Mouse (Mus musculus): ENCODE data around the gene Abi3bp. TPM values are rescaled to one million over a fixed set of nuclear protein-coding genes. Genes with fewer than 3 reads are reported as not detected.
A peak's percentile ranks its signal among the peaks of the same experiment; 100 is the strongest.

The Abi3bp gene
- polyA plus RNA-seq, 2 experiments: 0.10 to 0.15 TPM

DNA sequence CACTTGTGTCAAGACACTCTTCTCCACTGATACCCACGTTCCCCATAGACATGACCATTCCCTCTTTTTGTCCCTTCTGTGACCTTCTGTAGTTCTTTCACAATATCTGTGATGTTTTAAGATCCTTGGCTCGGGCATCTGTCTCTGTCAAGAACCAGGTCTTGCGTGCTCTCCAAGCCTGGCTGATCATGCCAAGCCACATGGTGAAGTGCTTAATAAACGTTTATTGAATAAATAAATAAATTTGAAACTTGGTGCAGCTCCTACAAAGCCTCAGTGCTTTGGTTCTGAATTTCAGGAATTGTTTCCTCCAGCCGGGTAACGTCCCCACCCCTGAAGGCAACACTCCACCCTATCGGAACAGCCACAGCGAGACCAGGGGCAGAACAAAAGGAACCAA lies 193.3 kb downstream of the Abi3bp start:
- WGBS (ENCODE audit: insufficient replicate concordance): 65% methylated on average over 8 of the region's 8 CpGs

DNA sequence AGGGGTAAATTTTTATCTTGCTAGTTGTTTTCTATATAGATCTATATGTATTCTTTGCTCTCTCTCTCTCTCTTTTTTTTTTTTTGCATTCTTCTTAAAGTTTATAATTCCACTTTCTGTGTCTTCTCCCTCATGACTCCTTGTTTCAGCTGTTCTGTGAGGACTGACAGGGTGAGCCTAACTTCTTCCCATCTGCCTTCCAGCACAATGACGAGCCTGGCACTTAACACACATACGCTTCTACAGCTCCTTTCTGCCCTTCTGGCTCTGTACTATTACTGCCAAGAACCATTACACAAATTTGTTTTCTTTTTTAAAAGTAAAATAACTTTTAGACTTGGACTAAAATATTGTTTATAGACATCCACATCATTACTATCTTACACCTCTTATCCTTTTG lies 195.7 kb downstream of the Abi3bp start:
- no peak for TF ChIP-seq CTCF (IDR thresholded peaks at IDR 0.05; ENCODE audit: low read depth)
- no peak for TF ChIP-seq EP300 (IDR thresholded peaks at IDR 0.05; ENCODE audit: low read depth)
- ATAC-seq (ENCODE audit: insufficient read depth) (no peak), DNase-seq (ENCODE audit: low read depth in 3 of 3, low spot score in 3 of 3) (no peak)
- Histone ChIP-seq H3K27me3 (ENCODE audit: control insufficient read depth, insufficient read depth, low read length) (no peaks in the 10 kb centered on the region), H3K4me2 (ENCODE audit: low read depth) (no peak overlapping the region), H3K27ac (no peak overlapping the region), H3K36me3 (replicated peaks; ENCODE audit: control insufficient read depth, insufficient read depth, low read depth) (no peaks in the 10 kb centered on the region), H3K4me3 (ENCODE audit: insufficient read depth in 1 of 2, low read depth in 2 of 2, low read length in 2 of 2) (no peak overlapping the region), H3K9ac (replicated peaks) (no peak overlapping the region), H3K9me3 (ENCODE audit: control insufficient read depth, low read length) (no peaks in the 10 kb centered on the region), H3K4me1 (replicated peaks; ENCODE audit: control insufficient read depth in 2 of 2, insufficient read depth in 2 of 2, low read length in 1 of 2) (no peaks in the 10 kb centered on the region)
- WGBS (ENCODE audit: insufficient replicate concordance): 79% methylated on average over 2 of the region's 2 CpGs

More for the DNA sequence above, 193.3 kb downstream of the Abi3bp start:
- TF ChIP-seq CTCF (IDR thresholded peaks at IDR 0.05; ENCODE audit: low read depth) (no peak), EP300 (IDR thresholded peaks at IDR 0.05; ENCODE audit: low read depth) (no peak)
- ATAC-seq (ENCODE audit: insufficient read depth) (no peak), DNase-seq (ENCODE audit: low read depth in 3 of 3, low spot score in 3 of 3) (no peak)
- no peaks in the 10 kb centered on the region for H3K36me3 ChIP-seq (replicated peaks; ENCODE audit: control insufficient read depth, insufficient read depth, low read depth)
- H3K4me1 ChIP-seq (replicated peaks; ENCODE audit: control insufficient read depth in 2 of 2, insufficient read depth in 2 of 2, low read length in 1 of 2): no peaks in the 10 kb centered on the region
- H3K27ac ChIP-seq: no peak overlapping the region
- no peak overlapping the region for H3K9ac ChIP-seq (replicated peaks)
- H3K4me3 ChIP-seq (ENCODE audit: insufficient read depth in 1 of 2, low read depth in 2 of 2, low read length in 2 of 2): no peak overlapping the region
- H3K27me3 ChIP-seq (ENCODE audit: control insufficient read depth, insufficient read depth, low read length): no peaks in the 10 kb centered on the region
- H3K9me3 ChIP-seq (ENCODE audit: control insufficient read depth, low read length): no peaks in the 10 kb centered on the region
- H3K4me2 ChIP-seq (ENCODE audit: low read depth): no peak overlapping the region

DNA sequence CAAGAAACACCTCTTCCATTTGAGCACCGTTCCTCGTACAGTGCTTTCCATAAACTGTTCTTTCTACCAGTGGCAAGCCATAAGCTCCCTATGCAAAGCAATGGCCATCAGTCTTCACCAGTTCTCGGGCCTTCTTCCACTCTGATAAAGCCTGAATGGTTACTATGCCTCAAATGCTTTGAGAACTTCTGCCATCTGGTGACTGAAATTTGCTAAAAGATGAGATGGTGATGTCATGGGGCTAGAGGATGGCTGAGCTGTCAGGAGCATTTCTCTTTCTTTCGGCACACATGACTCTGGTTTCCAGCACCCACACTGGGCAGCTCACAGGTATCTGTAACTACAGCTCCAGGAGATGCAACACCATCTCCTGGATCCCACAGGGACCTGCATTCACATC lies 199.5 kb downstream of the Abi3bp start:
- 59% methylated on average over 4 of the region's 4 CpGs for WGBS (ENCODE audit: insufficient replicate concordance)
- ATAC-seq (ENCODE audit: insufficient read depth): no peak
- DNase-seq (ENCODE audit: low read depth in 3 of 3, low spot score in 3 of 3): no peak

DNA sequence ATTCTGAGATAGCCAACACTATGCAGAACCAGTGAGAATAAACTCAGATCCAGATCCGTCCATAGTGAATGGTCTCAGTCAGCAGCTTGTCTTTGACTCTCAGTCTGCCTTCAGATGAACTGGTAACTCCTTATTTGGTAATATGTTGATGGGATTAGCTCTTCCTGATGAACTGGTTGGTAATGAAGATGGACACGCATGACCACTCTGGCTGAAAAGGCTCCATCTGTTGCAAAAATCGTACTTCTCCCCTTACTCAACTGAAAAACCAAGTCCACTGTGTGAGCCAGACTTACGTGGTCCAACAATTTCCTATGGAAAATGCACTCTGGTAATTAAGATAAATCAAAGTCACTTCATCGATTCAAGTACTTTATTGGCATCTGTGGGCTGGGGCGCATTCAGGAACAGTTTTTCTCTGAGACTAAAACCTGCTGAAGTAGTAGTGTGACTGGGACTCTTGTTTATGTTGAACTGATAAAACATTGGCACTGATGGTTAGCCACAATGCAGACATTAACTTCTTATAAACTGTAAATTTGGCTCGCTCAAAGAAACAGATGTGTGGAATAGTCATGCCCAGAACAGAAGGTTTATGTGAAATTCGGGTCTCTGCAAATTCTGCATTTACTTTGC lies 203.4 kb downstream of the Abi3bp start:
- Histone ChIP-seq H3K9ac (replicated peaks) (no peak overlapping the region), H3K9me3 (ENCODE audit: control insufficient read depth, low read length) (no peaks in the 10 kb centered on the region), H3K27me3 (ENCODE audit: control insufficient read depth, insufficient read depth, low read length) (no peaks in the 10 kb centered on the region), H3K4me1 (replicated peaks; ENCODE audit: control insufficient read depth in 2 of 2, insufficient read depth in 2 of 2, low read length in 1 of 2) (no peaks in the 10 kb centered on the region), H3K27ac (no peak overlapping the region), H3K36me3 (replicated peaks; ENCODE audit: control insufficient read depth, insufficient read depth, low read depth) (peaks cover 6% of the 10 kb centered on the region; the same call in 1 of the 2 replicates), H3K4me2 (ENCODE audit: low read depth) (no peak overlapping the region), H3K4me3 (ENCODE audit: insufficient read depth in 1 of 2, low read depth in 2 of 2, low read length in 2 of 2) (no peak overlapping the region)
- WGBS (ENCODE audit: insufficient replicate concordance): 67% methylated on average over 8 of the region's 8 CpGs
- DNase-seq (ENCODE audit: low read depth in 3 of 3, low spot score in 3 of 3) (no peak), ATAC-seq (ENCODE audit: insufficient read depth) (no peak)
- TF ChIP-seq EP300 (IDR thresholded peaks at IDR 0.05; ENCODE audit: low read depth) (no peak), CTCF (IDR thresholded peaks at IDR 0.05; ENCODE audit: low read depth) (no peak)

More for the DNA sequence above, 199.5 kb downstream of the Abi3bp start:
- Histone ChIP-seq H3K4me1 (replicated peaks; ENCODE audit: control insufficient read depth in 2 of 2, insufficient read depth in 2 of 2, low read length in 1 of 2) (no peaks in the 10 kb centered on the region), H3K27me3 (ENCODE audit: control insufficient read depth, insufficient read depth, low read length) (no peaks in the 10 kb centered on the region), H3K4me3 (ENCODE audit: insufficient read depth in 1 of 2, low read depth in 2 of 2, low read length in 2 of 2) (no peak overlapping the region), H3K9ac (replicated peaks) (no peak overlapping the region), H3K9me3 (ENCODE audit: control insufficient read depth, low read length) (no peaks in the 10 kb centered on the region), H3K4me2 (ENCODE audit: low read depth) (no peak overlapping the region), H3K27ac (no peak overlapping the region), H3K36me3 (replicated peaks; ENCODE audit: control insufficient read depth, insufficient read depth, low read depth) (no peaks in the 10 kb centered on the region)
- TF ChIP-seq EP300 (IDR thresholded peaks at IDR 0.05; ENCODE audit: low read depth): no peak
- peak; percentile 21; the same call in 1 of the 2 replicates for TF ChIP-seq CTCF (IDR thresholded peaks at IDR 0.05; ENCODE audit: low read depth)

DNA sequence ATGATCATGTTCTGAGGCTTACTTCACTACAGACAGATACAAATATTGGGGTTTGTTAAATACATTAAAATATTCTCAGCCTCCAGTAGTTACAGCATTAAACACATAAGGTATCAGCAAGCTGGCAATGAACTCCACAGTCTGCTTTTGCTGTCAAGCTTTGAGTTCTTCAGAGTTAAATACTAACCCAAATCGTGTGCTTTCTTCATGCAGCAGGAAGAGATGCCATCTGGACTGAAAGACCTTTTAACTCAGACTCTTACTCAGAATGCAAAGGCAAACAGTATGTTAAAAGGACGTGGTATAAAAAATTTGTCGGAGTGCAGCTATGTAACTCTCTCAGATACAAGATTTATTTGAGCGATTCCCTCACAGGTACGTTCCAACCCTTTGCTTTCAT lies 209.1 kb downstream of the Abi3bp start:
- Histone ChIP-seq H3K27me3 (ENCODE audit: control insufficient read depth, insufficient read depth, low read length) (no peaks in the 10 kb centered on the region), H3K4me3 (ENCODE audit: insufficient read depth in 1 of 2, low read depth in 2 of 2, low read length in 2 of 2) (no peak overlapping the region), H3K36me3 (replicated peaks; ENCODE audit: control insufficient read depth, insufficient read depth, low read depth) (peaks cover 19% of the 10 kb centered on the region), H3K4me1 (replicated peaks; ENCODE audit: control insufficient read depth in 2 of 2, insufficient read depth in 2 of 2, low read length in 1 of 2) (no peaks in the 10 kb centered on the region), H3K9ac (replicated peaks) (no peak overlapping the region), H3K4me2 (ENCODE audit: low read depth) (no peak overlapping the region), H3K9me3 (ENCODE audit: control insufficient read depth, low read length) (no peaks in the 10 kb centered on the region), H3K27ac (no peak overlapping the region)
- WGBS (ENCODE audit: insufficient replicate concordance): 83% methylated on average over 5 of the region's 5 CpGs
- TF ChIP-seq CTCF (IDR thresholded peaks at IDR 0.05; ENCODE audit: low read depth) (no peak), EP300 (IDR thresholded peaks at IDR 0.05; ENCODE audit: low read depth) (no peak)
- DNase-seq (ENCODE audit: low read depth in 3 of 3, low spot score in 3 of 3): no peak
- no peak for ATAC-seq (ENCODE audit: insufficient read depth)

Measured in liver, embryonic 14.5 days (tissue).